Mouse (Mus musculus): ENCODE measurements around the gene Rwdd1.

DNA sequence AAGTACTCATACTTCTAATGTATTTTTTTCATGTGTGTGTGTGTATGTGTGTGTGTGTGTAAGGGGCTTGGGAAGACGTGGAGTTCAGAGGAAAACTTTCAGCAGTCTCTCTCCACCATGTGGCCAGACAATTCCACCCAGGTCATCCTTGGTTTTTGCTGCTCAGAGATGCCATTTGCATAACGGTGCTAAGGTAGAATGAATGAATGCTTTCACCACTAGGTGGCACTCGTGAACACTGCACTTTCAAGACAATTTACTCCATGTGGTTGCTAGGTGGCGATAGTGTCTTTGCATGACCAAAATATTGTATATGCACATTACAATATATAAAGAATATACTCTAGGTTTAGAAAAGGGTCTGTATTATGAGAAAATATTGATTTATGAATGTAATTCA is 32.7 kb downstream of the Rwdd1 start:
- TF ChIP-seq CTCF (IDR thresholded peaks at IDR 0.05; ENCODE audit: extremely low read depth, insufficient read length, insufficient replicate concordance, low read depth, low read length) (peak; percentile 39; the same call in 1 of the 2 replicates), POLR2A (IDR thresholded peaks at IDR 0.05; ENCODE audit: low read depth, low read length) (no peak)
